Mouse (Mus musculus) layer of hippocampus, adult 2 months (tissue): ENCODE measurements at regions not wholly inside any gene's neighbourhood (a gene's known extent, or its start where the extent isn't known, plus 50 kb on each side); places are given as distances from the start of the nearest gene placed in this dataset.

Source experiments
- DNase-seq, 2 experiments: peaks; one replicate each; pipeline ENCODE4 v3.0.0; 2022; ENCODE audit warnings: low spot score in 2 of 2
- H3K27ac ChIP-seq: fragments of 200-600 bp; 2 replicates; pipeline ENCODE4 v1.8.1; 2022
- H3K4me3 ChIP-seq: fragments of 200-600 bp; 2 replicates; pipeline ENCODE4 v1.8.1; 2022; ENCODE audit warnings: mild to moderate bottlenecking
- CTCF ChIP-seq: fragments of 200-600 bp; conservative IDR thresholded peaks from 2 replicates; pipeline ENCODE4 v1.8.1; 2022; ENCODE audit warnings: antibody characterized with exemption, mild to moderate bottlenecking, moderate library complexity

DNA sequence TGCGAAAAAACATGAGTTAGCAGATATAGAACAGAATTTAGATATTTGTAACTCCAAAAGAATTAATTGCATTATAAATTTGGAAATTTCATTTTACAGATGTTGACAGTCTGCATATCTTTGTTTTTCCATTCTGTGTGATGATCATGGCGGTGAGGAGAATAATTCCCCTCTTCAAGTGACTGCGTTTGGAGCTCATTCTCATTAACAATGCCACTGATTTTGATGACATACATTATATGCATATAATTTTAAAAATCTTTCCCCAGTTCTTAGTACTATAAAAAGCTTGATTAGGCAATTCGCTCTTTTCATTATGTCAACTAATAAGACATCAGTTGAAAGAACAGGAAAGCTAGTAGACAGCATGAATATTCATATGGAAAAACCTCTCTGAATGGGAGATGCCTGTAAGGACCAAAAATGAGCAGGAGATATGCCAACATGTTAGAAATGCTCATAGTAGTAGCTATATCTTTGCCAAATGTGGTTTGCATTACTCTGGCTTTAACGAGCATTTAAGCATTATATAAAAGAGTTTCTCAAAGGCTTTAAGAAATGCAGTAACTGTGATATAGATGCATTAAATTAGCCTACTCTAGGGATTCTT, 849.2 kb upstream of the Cldn34c4 start:
- no peak overlapping the region for H3K4me3 ChIP-seq
- TF ChIP-seq CTCF: no peak
- no peak overlapping the region for H3K27ac ChIP-seq
- no peak for DNase-seq

GRCm38 (mm10) chrX:128577402-128577801, 841.0 kb upstream of the Cldn34c4 start:
- DNase-seq: no peak
- Histone ChIP-seq H3K27ac (no peak overlapping the region), H3K4me3 (no peak overlapping the region)
- no peak for TF ChIP-seq CTCF

- H3K4me3 ChIP-seq: no peak overlapping the region
- H3K27ac ChIP-seq: no peak overlapping the region
- DNase-seq: peak in 1 of 2 experiments; percentile 22
- peak; percentile 73 for TF ChIP-seq CTCF
These were observed 840.0 kb upstream of the Cldn34c4 start for GRCm38 (mm10) chrX:128576269-128576871.
